Mouse (Mus musculus) forebrain, embryonic 13.5 days (tissue): ENCODE data around the gene Gm20388. TPM values are rescaled to one million over a fixed set of nuclear protein-coding genes. Genes with fewer than 3 reads are reported as not detected.
A peak's percentile ranks its signal among the peaks of the same experiment; 100 is the strongest.

Source experiments
- ATAC-seq: fragments of 200-750 bp; cut with Nextera tagmentation; 2 replicates; pipeline ENCODE4 v1.8.0; 2017
- H3K27ac ChIP-seq: fragments of 300-500 bp; sonication (generic); 2 replicates; pipeline ENCODE4 v1.5.1; 2015; ENCODE audit warnings: inconsistent platforms, mild to moderate bottlenecking, moderate library complexity
- H3K27me3 ChIP-seq: fragments of 300-500 bp; sonication (generic); 2 replicates; pipeline ENCODE4 v1.6.1; 2015; ENCODE audit warnings: mild to moderate bottlenecking, inconsistent platforms
- H3K36me3 ChIP-seq: fragments of 300-500 bp; sonication (generic); 2 replicates; pipeline ENCODE4 v1.6.1; 2015; ENCODE audit warnings: mild to moderate bottlenecking, inconsistent platforms; ENCODE audit not compliant: poor library complexity, severe bottlenecking
- H3K4me1 ChIP-seq: fragments of 300-500 bp; sonication (generic); 2 replicates; pipeline ENCODE4 v1.6.1; 2015; ENCODE audit warnings: inconsistent platforms
- H3K4me2 ChIP-seq: fragments of 300-500 bp; sonication (generic); 2 replicates; pipeline ENCODE4 v1.6.1; 2015; ENCODE audit warnings: inconsistent platforms, mild to moderate bottlenecking, moderate library complexity
- H3K4me3 ChIP-seq: fragments of 300-500 bp; sonication (generic); 2 replicates; pipeline ENCODE4 v1.5.1; 2015; ENCODE audit warnings: mild to moderate bottlenecking, inconsistent platforms
- H3K9ac ChIP-seq: fragments of 300-500 bp; sonication (generic); 2 replicates; pipeline ENCODE4 v1.6.1; 2015; ENCODE audit warnings: mild to moderate bottlenecking, inconsistent platforms
- H3K9me3 ChIP-seq: fragments of 300-500 bp; sonication (generic); replicated peaks from 2 replicates; pipeline ENCODE4 v1.6.1; 2016; ENCODE audit warnings: inconsistent platforms
- WGBS: fragments of 180-500 bp; shearing (Covaris S2); methylation state at CpG from one replicate; pipeline ENCODE4 v1.1.7; 2015; 5-methylcytosine and 5-hydroxymethylcytosine counted together
- polyA plus RNA-seq: library from polyadenylated mRNA; unstranded; fragments of >200 nt; fragmentation: Nextera tagmentation; extraction: Ambion mirVana; gene quantifications from 2 replicates; pipeline ENCODE4 v1.2.1, GENCODE M21; 2015

The Gm20388 gene
- polyA plus RNA-seq, 1 experiment from 2014 or later, result 5.6 TPM

GRCm38 (mm10) chr8:122686879-122687278 lies 2776.2 kb downstream of the Gm20388 start:
- no peak overlapping the region for H3K4me2 ChIP-seq
- H3K4me3 ChIP-seq, result no peak overlapping the region
- peaks cover 16% of the 10 kb centered on the region for H3K4me1 ChIP-seq
- ATAC-seq, result peak; percentile 51; the same call in 1 of the 2 replicates
- no peaks in the 10 kb centered on the region for H3K9me3 ChIP-seq
- H3K27ac ChIP-seq, result no peak overlapping the region
- H3K9ac ChIP-seq, result peak overlapping the region; percentile 37; the same call in 1 of the 2 replicates
- H3K27me3 ChIP-seq, result peaks cover 21% of the 10 kb centered on the region
- no peaks in the 10 kb centered on the region for H3K36me3 ChIP-seq
- WGBS, result 59% methylated on average over 9 of the region's 9 CpGs

DNA sequence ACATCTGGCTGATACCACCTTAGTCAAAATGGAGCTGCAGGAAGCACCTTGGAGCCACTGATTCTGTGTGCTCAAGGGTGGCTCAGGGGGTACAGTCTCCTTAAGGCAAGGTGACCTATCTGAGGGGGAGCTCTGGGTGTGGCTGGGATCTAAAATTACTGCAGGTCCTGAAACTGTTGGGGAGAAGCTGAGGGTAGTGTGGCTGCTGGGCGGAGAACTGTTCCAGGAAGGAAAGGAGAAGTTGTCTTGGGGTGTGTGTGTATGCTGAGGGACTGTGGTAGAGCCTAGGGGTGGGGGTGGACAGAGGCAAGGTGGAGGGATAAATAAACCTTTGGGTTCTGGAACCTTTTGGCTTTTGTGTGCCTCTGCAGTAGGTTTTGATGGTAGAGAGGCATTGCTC lies 2778.7 kb downstream of the Gm20388 start:
- Histone ChIP-seq H3K9me3 (no peaks in the 10 kb centered on the region), H3K4me2 (no peak overlapping the region), H3K9ac (no peak overlapping the region), H3K4me1 (peaks cover 16% of the 10 kb centered on the region), H3K27ac (no peak overlapping the region), H3K36me3 (no peaks in the 10 kb centered on the region), H3K4me3 (no peak overlapping the region), H3K27me3 (peaks cover 10% of the 10 kb centered on the region)
- WGBS, result 91% methylated on average over 1 of the region's 1 CpGs
- ATAC-seq, result no peak

GRCm38 (mm10) chr8:122691018-122691417 lies 2780.4 kb downstream of the Gm20388 start:
- Histone ChIP-seq H3K27ac (no peak overlapping the region), H3K4me1 (peaks cover 16% of the 10 kb centered on the region), H3K27me3 (peaks cover 3% of the 10 kb centered on the region; the same call in 1 of the 2 replicates), H3K4me2 (no peak overlapping the region), H3K36me3 (no peaks in the 10 kb centered on the region), H3K4me3 (no peak overlapping the region), H3K9me3 (no peaks in the 10 kb centered on the region), H3K9ac (no peak overlapping the region)
- 79% methylated on average over 6 of the region's 6 CpGs for WGBS
- no peak for ATAC-seq

DNA sequence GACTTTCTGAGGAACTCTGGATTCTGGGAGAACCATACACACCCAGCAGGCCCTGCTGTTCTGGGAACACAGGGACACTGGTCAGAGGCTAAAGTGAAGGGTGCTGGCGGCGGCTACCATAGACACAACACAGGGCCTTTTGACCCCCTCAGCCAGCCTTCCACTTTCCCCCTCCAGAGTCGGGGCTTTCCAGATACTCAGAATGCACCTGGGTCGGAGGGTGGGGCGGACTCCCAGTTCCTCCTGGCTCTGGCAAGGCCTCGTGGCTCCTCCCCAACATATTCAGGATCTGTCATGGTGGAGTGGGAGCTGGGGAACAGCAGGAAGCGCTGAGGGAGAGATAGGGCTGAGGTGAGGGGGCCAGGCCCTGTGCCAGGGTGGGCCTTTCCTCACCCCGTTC lies 2781.5 kb downstream of the Gm20388 start:
- Histone ChIP-seq H3K9me3 (no peaks in the 10 kb centered on the region), H3K27ac (no peak overlapping the region), H3K27me3 (no peaks in the 10 kb centered on the region; the same call in 1 of the 2 replicates), H3K4me3 (no peak overlapping the region), H3K36me3 (no peaks in the 10 kb centered on the region), H3K9ac (no peak overlapping the region), H3K4me1 (peaks cover 8% of the 10 kb centered on the region; the same call in 1 of the 2 replicates), H3K4me2 (no peak overlapping the region)
- no peak for ATAC-seq
- WGBS, result 72% methylated on average over 8 of the region's 8 CpGs

GRCm38 (mm10) chr8:122695438-122696042 lies 2784.9 kb downstream of the Gm20388 start:
- Histone ChIP-seq H3K36me3 (no peaks in the 10 kb centered on the region), H3K4me1 (no peaks in the 10 kb centered on the region), H3K27me3 (no peaks in the 10 kb centered on the region; the same call in 1 of the 2 replicates), H3K27ac (no peak overlapping the region), H3K4me2 (no peak overlapping the region), H3K4me3 (no peak overlapping the region), H3K9me3 (no peaks in the 10 kb centered on the region), H3K9ac (no peak overlapping the region)
- ATAC-seq, result no peak
- 76% methylated on average over 7 of the region's 7 CpGs for WGBS

DNA sequence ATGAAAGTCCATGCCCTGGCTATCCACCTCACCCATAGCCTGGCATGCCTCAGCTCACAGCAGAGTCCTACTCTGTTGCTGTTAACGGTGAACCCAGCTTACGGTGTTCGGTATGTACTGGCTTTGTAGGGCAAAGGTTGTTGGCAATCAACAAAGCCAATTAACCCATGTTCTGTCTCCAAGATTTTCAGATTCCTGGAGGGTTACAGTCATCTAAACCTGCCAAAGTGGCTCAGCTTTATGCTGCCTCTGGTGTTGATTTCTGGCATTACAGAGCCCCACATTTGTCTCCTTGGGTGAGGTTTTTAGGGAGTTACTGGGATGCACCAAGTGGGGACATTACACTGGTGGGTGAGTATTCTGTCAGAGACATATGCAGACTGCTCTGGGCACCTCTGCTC lies 2786.5 kb downstream of the Gm20388 start:
- no peak for ATAC-seq
- no peaks in the 10 kb centered on the region for H3K9me3 ChIP-seq
- 70% methylated on average over 3 of the region's 3 CpGs for WGBS
- H3K36me3 ChIP-seq, result no peaks in the 10 kb centered on the region
- H3K9ac ChIP-seq, result no peak overlapping the region
- no peak overlapping the region for H3K4me3 ChIP-seq
- no peak overlapping the region for H3K27ac ChIP-seq
- no peaks in the 10 kb centered on the region; the same call in 1 of the 2 replicates for H3K27me3 ChIP-seq
- no peaks in the 10 kb centered on the region for H3K4me1 ChIP-seq
- no peak overlapping the region for H3K4me2 ChIP-seq

DNA sequence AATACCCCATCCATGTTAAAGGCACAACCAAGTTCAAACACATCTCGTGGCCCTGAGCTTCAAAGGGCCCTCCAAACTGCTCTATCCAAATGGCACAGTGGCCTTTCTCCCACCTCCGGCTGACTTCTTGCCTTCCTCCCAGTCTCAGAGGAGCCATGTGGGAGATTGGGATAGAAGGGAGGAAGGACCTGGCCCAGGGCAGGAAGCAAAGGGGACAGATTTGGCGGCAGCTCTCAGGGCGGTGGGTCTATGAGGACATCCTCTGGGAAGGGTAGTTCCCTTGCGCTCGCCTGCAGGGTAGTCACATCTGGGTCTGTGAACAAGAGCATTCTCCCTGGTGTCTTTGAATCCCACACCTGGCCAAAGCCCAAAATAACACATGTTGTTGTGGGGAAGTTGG lies 2786.9 kb downstream of the Gm20388 start:
- no peak for ATAC-seq
- Histone ChIP-seq H3K27me3 (no peaks in the 10 kb centered on the region; the same call in 1 of the 2 replicates), H3K4me1 (no peaks in the 10 kb centered on the region), H3K9me3 (no peaks in the 10 kb centered on the region), H3K9ac (no peak overlapping the region), H3K4me3 (no peak overlapping the region), H3K36me3 (no peaks in the 10 kb centered on the region), H3K4me2 (no peak overlapping the region), H3K27ac (no peak overlapping the region)
- WGBS, result 89% methylated on average over 6 of the region's 6 CpGs

DNA sequence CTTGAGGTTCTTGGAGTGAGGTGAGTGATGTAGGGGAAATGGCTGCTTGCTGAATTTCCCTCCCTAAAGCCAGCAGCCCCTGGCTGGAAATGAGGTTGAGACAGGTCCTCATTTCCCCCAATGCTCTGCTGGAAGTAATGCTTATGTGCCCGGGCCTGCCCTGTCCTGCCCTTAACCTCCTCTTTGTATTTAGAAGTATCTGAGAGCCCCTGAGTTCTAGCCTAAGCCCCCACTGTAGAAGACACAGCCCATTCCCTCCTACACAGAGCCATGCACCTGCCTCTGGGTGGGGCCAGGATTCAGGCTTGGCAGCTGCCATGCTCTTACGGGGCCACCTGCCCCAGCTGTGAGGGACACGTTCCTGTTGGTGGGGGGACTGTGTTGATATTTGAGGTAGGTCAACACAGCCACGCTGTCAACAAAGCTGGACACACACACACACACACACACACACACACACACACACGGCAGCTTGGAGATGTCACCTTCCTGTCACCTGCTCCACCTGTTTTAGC lies 2787.7 kb downstream of the Gm20388 start:
- H3K4me3 ChIP-seq, result no peak overlapping the region
- no peak overlapping the region for H3K9ac ChIP-seq
- no peaks in the 10 kb centered on the region for H3K36me3 ChIP-seq
- 76% methylated on average over 5 of the region's 5 CpGs for WGBS
- no peak for ATAC-seq
- H3K4me1 ChIP-seq, result no peaks in the 10 kb centered on the region
- no peaks in the 10 kb centered on the region for H3K9me3 ChIP-seq
- no peaks in the 10 kb centered on the region; the same call in 1 of the 2 replicates for H3K27me3 ChIP-seq
- H3K27ac ChIP-seq, result no peak overlapping the region
- H3K4me2 ChIP-seq, result no peak overlapping the region

DNA sequence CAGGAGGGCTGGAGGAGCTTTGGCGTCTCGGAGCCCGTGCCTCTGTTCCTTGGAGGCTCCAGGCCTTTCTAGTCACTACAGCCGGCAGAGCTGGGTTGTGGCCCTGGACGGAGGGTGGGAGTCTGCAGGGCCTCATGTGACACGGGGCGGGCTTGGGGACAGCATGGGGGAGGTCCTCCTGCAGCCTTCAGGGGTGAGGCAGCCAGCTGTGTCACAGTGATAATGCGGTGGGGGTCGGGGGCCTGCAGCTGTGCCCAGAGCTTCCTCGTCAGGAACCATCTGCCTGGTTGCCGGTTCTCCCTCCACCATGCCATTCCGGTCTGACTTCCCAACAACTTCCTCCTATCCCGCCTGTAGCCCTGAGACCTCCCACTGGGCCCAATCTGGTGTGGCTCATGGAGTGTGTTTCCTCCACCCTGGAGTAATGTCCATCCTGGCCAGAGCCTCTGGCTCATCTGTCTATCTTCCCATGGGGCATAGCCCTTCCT lies 2788.4 kb downstream of the Gm20388 start, which contains the start of gene Cbfa2t3:
Cbfa2t3 (minus strand) TSS at position 105 of the 488 bp plus-strand sequence.
- 73% methylated on average over 13 of the region's 13 CpGs for WGBS
- Histone ChIP-seq H3K27me3 (no peaks in the 10 kb centered on the region; the same call in 1 of the 2 replicates), H3K9ac (no peak within 1 kb of the TSS), H3K4me1 (no peaks in the 10 kb centered on the region), H3K4me2 (no peak within 1 kb of the TSS), H3K27ac (no peak within 1 kb of the TSS), H3K9me3 (no peaks in the 10 kb centered on the region), H3K4me3 (no peak within 1 kb of the TSS), H3K36me3 (no peaks in the 10 kb centered on the region)
- ATAC-seq, result no peak

DNA sequence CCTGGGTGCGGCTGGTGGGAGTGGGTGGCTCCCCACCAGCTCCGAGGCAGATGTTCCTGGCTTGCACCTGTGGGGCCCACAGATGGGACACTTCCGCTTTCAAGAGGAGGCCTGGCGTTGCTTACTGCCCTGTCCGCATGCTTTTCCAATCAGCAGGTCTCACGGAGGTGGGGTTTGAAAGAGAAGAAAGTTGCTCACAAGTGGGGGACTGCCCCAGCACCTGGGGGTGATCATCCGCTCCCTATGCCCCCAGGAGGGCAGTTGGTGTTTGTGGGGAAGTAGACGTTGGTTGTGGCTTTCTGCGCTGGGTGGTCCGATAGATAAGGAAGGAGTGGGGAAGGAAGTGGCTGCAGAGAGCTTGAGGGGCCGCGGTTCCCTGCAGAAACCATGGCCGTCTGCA lies 2790.0 kb downstream of the Gm20388 start:
- whole genome bisulfite sequencing, result 80% methylated on average over 13 of the region's 13 CpGs
- no peaks in the 10 kb centered on the region; the same call in 1 of the 2 replicates for H3K27me3 ChIP-seq
- no peak overlapping the region for H3K4me2 ChIP-seq
- H3K9ac ChIP-seq, result no peak overlapping the region
- H3K9me3 ChIP-seq, result no peaks in the 10 kb centered on the region
- ATAC-seq, result no peak
- no peak overlapping the region for H3K4me3 ChIP-seq
- no peak overlapping the region for H3K27ac ChIP-seq
- H3K36me3 ChIP-seq, result no peaks in the 10 kb centered on the region
- H3K4me1 ChIP-seq, result peaks cover 2% of the 10 kb centered on the region; the same call in 1 of the 2 replicates

GRCm38 (mm10) chr8:122701441-122702185 lies 2791.0 kb downstream of the Gm20388 start:
- H3K27me3 ChIP-seq, result no peaks in the 10 kb centered on the region; the same call in 1 of the 2 replicates
- no peak overlapping the region for H3K4me2 ChIP-seq
- H3K4me3 ChIP-seq, result no peak overlapping the region
- H3K4me1 ChIP-seq, result peaks cover 10% of the 10 kb centered on the region
- H3K27ac ChIP-seq, result no peak overlapping the region
- H3K36me3 ChIP-seq, result no peaks in the 10 kb centered on the region
- no peak overlapping the region for H3K9ac ChIP-seq
- 92% methylated on average over 12 of the region's 12 CpGs for WGBS
- H3K9me3 ChIP-seq, result no peaks in the 10 kb centered on the region
- ATAC-seq, result no peak

DNA sequence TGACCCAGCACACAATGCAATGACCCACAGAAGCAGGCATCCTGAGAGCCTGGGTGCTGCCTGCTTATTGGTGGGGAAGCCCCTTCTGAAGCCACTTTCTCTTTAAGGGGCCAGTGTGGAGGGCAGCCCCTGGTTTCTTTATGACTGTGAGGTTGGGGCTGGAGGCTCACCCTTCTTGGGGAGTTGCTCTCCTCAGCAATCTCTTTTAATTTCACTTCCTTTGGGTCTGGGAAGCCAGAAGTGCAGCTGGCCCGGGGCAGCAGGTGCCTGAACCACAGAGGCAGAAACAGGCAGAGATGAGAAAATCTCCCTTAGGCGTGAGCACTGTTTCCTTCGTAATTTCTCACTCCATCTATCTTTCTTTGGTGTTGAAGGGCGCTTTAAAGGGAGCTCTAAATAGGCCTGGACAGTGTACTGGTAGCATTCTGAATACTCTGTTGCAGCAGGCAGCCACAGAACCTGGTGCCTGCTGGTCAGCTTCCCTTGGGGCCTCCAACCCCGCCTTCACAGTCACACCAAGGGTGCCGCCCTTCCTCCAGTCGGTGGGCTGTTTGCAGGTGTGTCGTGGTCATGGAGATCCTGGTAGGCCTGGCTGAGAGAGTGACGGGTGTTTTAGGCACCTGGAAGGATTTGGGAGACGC lies 2791.8 kb downstream of the Gm20388 start:
- Histone ChIP-seq H3K4me1 (peaks cover 10% of the 10 kb centered on the region), H3K27ac (no peak overlapping the region), H3K9me3 (no peaks in the 10 kb centered on the region), H3K27me3 (no peaks in the 10 kb centered on the region; the same call in 1 of the 2 replicates), H3K4me3 (no peak overlapping the region), H3K9ac (no peak overlapping the region), H3K36me3 (no peaks in the 10 kb centered on the region), H3K4me2 (no peak overlapping the region)
- no peak for ATAC-seq
- WGBS, result 65% methylated on average over 10 of the region's 10 CpGs
